Mouse (Mus musculus) kidney, adult 8-10 months (tissue): ENCODE data around the gene F12.

Experiments
- DNase-seq, 2 experiments: peaks; one replicate each; pipeline ENCODE4 v3.0.0; 2022

Gene F12

GRCm38 (mm10) chr13:55426613-55427012 is at the start of gene F12:
Gene F12, minus strand, starts transcription at chr13:55426793.
- no peak for DNase-seq

GRCm38 (mm10) chr13:55476256-55476655 is 49.7 kb upstream of the F12 start:
- DNase-seq: no peak

DNA sequence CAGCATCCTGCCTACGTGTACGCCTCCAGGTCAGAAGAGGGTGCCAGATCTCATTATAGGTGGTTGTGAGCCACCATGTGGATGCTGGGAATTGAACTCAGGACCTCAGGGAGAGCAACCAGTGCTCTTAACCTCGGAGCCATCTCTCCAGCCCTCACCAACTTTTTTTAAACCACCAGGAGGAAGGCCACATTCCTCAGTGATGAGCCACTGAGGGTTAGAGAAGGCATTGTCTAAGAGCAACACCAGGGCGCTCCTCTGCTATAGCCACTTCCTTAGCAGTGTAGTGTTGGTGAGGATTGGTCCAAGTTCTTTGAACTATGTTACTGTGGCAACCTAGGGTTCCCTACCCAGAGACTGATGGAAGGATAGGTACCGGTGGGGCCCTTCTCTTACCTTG is 49.2 kb upstream of the F12 start:
- DNase-seq: no peak

- DNase-seq: no peak
Measured at GRCm38 (mm10) chr13:55474621-55475069, 48.1 kb upstream of the F12 start.

DNA sequence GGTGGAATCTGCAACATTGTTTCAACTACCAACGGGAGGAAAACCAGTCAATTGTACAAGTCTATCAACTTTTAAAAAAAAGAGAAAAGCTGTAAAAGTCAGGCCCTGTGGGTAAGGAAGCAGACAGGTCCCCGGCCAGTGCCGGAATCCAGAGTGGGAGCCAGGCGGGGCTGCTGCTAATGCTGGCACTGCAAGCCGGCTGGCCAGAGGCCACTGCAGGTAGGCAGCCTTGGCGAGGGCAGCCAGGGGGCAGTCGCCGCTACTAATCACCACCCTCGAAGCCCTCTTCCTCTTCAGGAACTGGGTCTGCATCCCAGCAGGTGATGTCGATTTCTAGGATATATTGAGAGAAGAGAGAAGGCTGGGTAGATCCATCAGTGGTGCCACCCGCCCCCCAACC is 47.4 kb upstream of the F12 start:
- DNase-seq: no peak

DNA sequence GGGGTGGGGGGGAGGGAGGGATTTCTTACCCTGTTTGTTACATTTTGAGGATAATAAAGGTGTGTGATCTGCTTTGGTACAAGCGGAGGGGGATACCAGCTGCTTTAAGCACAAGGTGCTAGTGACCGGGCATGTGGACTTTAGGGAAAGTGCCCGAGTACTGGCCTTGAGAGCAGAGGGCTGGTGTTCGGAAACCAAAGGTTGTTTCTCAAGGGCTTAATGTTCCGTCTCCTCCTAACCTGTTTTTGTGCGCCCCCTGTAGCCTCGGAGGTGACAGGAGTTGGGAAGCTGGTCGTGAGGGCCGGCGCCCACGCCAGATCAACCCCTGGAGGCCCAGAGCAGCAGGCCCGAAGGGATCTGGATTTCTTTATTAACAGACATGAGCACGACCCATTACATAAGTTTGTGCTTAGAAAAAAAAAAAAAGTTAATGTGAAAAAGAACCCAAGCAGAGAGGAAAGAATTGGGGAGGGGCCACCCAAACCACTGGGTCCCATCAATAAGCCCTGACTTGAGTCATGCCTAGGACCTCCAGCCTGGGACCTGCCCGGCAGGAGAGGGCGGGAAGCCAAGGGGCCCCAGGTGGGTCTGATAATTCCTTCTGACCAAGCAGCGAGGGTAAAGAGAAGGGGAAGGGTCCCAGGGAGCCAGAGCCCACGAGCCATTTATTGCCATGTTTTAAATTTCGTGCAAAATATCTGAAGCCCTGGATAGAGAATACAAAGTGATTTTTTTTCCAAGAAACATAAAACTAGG is 46.7 kb upstream of the F12 start:
- no peak for DNase-seq

GRCm38 (mm10) chr13:55472132-55473022 is 45.8 kb upstream of the F12 start:
- DNase-seq: no peak

DNA sequence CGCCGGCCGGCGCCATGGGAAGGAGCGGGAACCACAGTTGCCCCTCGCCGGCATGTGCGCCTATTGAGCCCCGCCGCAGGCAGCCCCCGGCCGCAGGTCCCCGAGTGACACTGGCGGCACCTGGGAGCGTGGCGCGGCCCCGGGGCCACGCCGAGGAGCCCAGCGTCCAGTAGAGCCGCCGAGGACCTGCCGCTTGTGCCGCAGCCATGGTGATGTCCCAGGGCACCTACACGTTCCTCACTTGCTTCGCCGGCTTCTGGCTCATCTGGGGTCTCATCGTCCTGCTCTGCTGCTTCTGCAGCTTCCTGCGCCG is 45.2 kb upstream of the F12 start:
- no peak for DNase-seq

DNA sequence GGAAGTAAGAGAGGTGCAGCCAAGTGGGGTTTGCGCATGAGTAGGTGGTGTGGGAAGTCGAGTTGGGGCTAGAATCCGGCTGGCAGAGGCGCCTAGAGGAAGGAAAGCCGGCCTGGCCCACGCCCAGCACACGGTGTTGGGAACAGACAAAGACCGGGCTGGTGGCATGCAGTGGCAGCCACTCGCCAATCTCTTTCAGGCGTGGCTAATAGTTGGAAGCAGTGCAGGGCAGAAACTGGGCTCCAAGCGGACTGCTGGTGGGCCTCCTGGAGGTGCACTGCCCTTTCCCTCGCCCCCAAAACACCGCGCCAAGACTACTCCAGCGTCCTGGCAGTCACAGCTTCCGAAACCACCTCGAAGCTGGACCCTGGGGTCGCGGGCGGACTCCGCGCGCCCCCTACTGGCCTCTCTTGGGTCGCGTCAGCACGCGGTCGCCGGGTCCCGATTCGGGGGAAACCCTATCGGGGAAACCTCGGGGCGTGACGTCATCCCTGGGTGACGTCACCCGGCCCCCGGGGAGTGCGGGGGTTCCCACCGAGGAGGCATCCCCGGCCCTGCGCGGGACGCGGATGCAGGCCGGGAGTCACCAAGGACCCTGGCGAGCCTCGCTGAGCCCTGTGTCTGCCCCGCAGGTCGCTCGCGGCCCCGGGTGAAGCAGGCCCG is 44.7 kb upstream of the F12 start:
- peak; percentile 66 to 80 for DNase-seq

- DNase-seq: no peak
Measured at GRCm38 (mm10) chr13:55470372-55470771, 43.8 kb upstream of the F12 start.

DNA sequence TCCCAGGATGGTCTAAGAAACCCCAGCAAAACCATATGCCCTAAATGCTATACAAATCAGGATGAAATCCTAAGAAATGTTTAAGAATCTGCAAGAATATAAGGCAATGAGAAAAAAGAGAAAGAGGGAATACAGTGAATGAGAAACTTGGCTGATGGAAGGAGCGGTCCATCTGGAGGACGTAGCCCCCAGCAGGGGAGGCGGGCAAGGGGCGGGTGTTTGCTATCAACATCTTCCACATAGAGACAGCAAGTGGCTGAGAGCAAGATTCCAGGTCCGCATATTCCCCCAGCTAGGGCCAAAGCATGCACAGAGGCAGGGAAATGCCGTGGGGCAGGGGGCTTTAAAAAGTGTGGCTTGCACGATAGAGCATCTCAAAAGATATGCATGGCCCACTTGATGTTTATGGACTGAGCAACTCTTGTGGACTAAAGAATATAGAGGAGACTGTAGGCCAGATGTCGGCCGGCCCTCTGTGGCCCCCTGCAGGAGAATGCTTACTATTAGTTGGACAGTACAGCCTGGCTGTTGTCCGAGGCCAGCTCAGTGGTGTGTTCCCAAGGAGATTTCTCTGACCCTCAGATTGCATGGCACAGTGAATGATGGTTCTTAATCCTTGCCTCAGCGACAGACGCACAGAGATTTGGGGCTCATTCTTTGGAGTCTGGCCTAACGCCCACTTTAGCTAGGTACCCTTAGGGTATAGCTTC is 42.4 kb upstream of the F12 start:
- no peak for DNase-seq

DNA sequence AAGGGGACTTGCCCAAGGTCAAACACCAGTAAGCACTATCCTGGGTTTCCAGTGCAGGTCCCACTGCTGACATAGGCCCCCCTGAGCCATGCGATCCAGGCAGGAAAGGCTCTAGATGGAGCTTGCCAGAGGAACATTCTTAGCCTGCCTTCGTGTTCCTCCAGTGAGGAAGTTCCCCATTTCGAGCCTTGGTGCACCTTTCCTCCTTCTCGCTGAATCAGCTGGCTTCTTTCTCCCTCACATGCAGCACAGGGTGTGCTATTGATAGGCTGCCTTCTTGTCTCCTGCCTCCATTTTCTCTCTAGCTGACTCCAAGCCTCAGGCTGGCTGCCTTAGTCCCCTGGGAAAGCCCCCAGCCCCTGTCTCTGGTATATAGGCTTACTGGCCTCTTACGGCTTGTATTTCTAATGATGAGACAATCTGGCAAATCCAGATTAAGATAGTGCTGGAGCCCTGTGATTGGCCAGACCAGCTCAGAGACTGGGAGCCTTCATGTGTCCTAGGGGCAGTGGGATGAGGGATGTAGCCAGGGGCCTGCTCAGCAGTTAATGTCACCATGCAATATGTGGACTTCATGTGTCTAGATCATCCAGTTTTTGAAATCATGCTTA is 39.3 kb upstream of the F12 start:
- DNase-seq: no peak

DNA sequence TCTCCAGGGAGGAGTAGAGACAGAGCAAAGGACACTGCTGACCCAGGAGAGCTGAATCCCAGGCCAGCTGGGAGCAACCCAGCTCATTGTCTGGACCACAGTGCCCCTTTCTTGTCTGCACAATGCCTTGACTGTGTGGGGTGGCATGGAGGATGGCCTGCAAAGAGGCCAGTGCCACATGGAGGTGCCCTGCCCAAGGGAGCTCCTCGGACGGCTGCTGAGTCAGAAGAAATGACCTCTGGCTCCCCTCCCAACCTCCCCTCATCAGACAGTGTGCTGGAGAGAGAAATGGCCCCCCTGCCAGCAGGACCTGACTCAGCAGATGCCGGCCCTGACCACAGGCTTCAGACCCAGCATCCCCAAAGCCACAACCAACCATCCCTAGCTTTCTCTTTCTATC is 38.6 kb upstream of the F12 start:
- no peak for DNase-seq

DNA sequence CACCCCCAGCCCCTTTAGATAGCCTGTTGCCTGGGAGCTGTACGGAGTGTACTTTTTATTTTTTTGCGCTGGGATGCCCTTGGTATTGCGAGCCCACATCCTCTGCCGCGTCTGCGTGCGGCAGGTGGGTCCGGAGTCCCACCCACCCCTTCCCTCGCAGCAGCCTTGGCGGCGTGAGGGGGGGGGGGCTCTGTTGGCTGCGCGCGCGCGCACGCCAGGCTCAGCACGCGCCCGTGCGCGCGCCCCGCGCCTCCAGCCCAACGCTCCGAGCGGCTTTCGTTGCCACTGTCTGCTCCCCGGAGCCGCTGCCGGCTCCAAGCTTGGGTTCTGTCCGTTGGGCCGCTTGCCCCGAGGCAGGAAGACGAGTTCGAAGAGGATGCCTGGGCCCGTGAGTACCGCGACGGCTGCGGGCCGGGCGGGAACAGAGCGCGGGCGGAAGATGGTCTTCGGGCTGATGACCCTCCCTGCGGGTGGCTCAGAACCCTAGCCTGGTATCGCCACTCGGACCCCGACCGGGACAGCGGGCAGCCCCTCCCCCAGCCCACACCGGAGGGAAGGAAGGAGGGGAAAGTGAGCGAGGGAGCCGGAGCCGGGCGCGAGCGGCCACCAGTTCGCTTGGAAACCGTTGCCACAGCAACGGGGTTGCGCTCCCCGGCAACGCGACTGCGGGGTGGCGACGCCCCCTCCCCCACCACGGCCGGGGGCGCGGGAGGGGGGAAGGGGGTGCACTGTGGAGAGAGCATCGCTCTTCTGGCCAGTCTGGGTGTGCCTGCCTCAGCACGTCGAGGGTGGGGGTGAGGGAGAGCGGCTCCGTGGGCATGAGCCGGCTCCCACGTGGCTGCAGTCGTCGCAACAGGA is 37.7 kb upstream of the F12 start, which contains the start of gene Prr7:
TSS of gene Prr7 (plus strand) at position 241 of the 858 bp plus-strand sequence.
- DNase-seq: no peak

DNA sequence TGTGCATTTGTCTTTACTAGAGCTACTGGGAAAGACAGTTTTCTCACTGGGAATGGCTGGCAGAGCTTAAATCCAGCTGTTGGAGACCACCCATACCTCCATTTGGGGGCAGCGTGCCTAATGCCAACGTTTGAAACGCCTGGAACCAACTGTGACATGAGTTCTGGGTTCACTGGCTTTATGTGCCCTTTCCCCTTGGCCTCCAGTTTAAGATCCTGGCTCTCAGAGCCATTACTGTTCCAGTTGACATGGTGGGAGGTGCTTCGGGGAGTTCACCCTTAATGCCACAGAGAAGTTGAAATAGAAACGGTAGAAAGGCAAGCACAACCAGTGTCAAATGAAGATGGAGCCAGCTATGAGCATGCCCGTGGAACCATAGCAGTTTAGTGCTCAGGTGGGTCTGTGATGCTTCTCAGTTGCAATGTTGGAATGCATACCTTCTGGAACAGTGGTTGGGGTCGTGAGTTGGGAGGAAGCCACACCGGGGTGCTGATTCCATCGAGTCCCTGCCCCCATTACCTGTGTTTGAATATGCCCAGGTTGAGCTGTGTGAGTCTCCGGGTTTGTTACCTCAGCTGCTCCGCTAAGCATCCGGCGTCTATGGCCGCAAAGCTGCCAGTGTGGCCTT is 36.9 kb upstream of the F12 start:
- DNase-seq: no peak

- DNase-seq: no peak
Measured at GRCm38 (mm10) chr13:55462965-55463364, 36.4 kb upstream of the F12 start.

GRCm38 (mm10) chr13:55451785-55452549 is 25.4 kb upstream of the F12 start:
- no peak for DNase-seq

- DNase-seq: no peak
Measured at GRCm38 (mm10) chr13:55451296-55451695, 24.7 kb upstream of the F12 start.

GRCm38 (mm10) chr13:55450511-55450980 is 24.0 kb upstream of the F12 start:
- DNase-seq: no peak
